Mouse (Mus musculus) megakaryocyte-erythroid progenitor cell, adult 5-6 weeks (primary cell): Measurements from ENCODE around the gene 1700037H04Rik. TPM values are rescaled to one million over a fixed set of nuclear protein-coding genes. Genes with fewer than 3 reads are reported as not detected.

Experiments used
- total RNA-seq, 2 experiments: library from RNA; stranded (forward) in 1 of 2; stranded (reverse) in 1 of 2; fragments of 200-1000, 215-1000 nt in 1 of 2; fragments of >200 nt in 1 of 2; fragmentation: Nextera tagmentation in 1 of 2; gene quantifications; 2 replicates each; pipeline ENCODE4 v1.2.3; 2014 to 2017

1700037H04Rik gene
- total RNA-seq, 2 experiments from 2014 or later, result 55.6 to 94.2 TPM

Other genes with a start within 250 kb of the 1700037H04Rik start
- gene Gfra4, start 117.0 kb downstream of the 1700037H04Rik start, total RNA-seq (2014; fragmentation: Nextera tagmentation), result not detected in 2 replicates
- gene Gfra4, start 117.0 kb downstream of the 1700037H04Rik start, total RNA-seq (2017), result not detected in 2 replicates
- 0.76 TPM in 1 of 2 replicates, not detected in the other for gene Adam33, start 96.3 kb downstream of the 1700037H04Rik start, total RNA-seq (2014; fragmentation: Nextera tagmentation)
- not detected in 2 replicates for gene Adam33, start 96.3 kb downstream of the 1700037H04Rik start, total RNA-seq (2017)
- 0.22 and 0.48 TPM in 2 replicates for gene Siglec1, start 73.3 kb downstream of the 1700037H04Rik start, total RNA-seq (2014; fragmentation: Nextera tagmentation)
- gene Siglec1, start 73.3 kb downstream of the 1700037H04Rik start, total RNA-seq (2017), result not detected in 2 replicates
- gene Hspa12b, start 32.8 kb downstream of the 1700037H04Rik start, total RNA-seq (2014; fragmentation: Nextera tagmentation), result 0.44 and 3.9 TPM in 2 replicates
- 1.3 TPM in 1 of 2 replicates, not detected in the other for gene Hspa12b, start 32.8 kb downstream of the 1700037H04Rik start, total RNA-seq (2017)
- not detected in 2 replicates for gene Gm11037, start 26.6 kb downstream of the 1700037H04Rik start, total RNA-seq (2014; fragmentation: Nextera tagmentation)
- not detected in 2 replicates for gene Gm11037, start 26.6 kb downstream of the 1700037H04Rik start, total RNA-seq (2017)
- 8.0 and 8.8 TPM in 2 replicates for gene Cenpb, start 20.0 kb upstream of the 1700037H04Rik start, total RNA-seq (2014; fragmentation: Nextera tagmentation)
- gene Cenpb, start 20.0 kb upstream of the 1700037H04Rik start, total RNA-seq (2017), result 6.8 and 10.8 TPM in 2 replicates
- 8.7 and 21.6 TPM in 2 replicates for gene Cdc25b, start 26.9 kb upstream of the 1700037H04Rik start, total RNA-seq (2014; fragmentation: Nextera tagmentation)
- 5.4 and 19.0 TPM in 2 replicates for gene Cdc25b, start 26.9 kb upstream of the 1700037H04Rik start, total RNA-seq (2017)
- 3.7 and 4.1 TPM in 2 replicates for gene Spef1, start 27.2 kb upstream of the 1700037H04Rik start, total RNA-seq (2014; fragmentation: Nextera tagmentation)
- gene Spef1, start 27.2 kb upstream of the 1700037H04Rik start, total RNA-seq (2017), result 1.3 and 2.5 TPM in 2 replicates
- 5.9 and 14.7 TPM in 2 replicates for gene Ap5s1, start 47.0 kb upstream of the 1700037H04Rik start, total RNA-seq (2014; fragmentation: Nextera tagmentation)
- gene Ap5s1, start 47.0 kb upstream of the 1700037H04Rik start, total RNA-seq (2017), result 1.9 and 3.3 TPM in 2 replicates
- gene Mavs, start 74.0 kb upstream of the 1700037H04Rik start, total RNA-seq (2014; fragmentation: Nextera tagmentation), result 28.8 and 28.9 TPM in 2 replicates
- 16.9 and 24.8 TPM in 2 replicates for gene Mavs, start 74.0 kb upstream of the 1700037H04Rik start, total RNA-seq (2017)
- 47.4 and 52.7 TPM in 2 replicates for gene Pank2, start 102.4 kb upstream of the 1700037H04Rik start, total RNA-seq (2014; fragmentation: Nextera tagmentation)
- 56.3 and 94.8 TPM in 2 replicates for gene Pank2, start 102.4 kb upstream of the 1700037H04Rik start, total RNA-seq (2017)
- 1.7 and 2.8 TPM in 2 replicates for gene Rnf24, start 192.8 kb upstream of the 1700037H04Rik start, total RNA-seq (2014; fragmentation: Nextera tagmentation)
- 0.61 and 0.84 TPM in 2 replicates for gene Rnf24, start 192.8 kb upstream of the 1700037H04Rik start, total RNA-seq (2017)